Mouse (Mus musculus) thymus, postnatal 10 days (tissue): ENCODE results near the gene Kif18b.
A peak's percentile ranks its signal among the peaks of the same experiment; 100 is the strongest.

Experiments
- DNase-seq, 2 experiments: peaks; one replicate each; pipeline ENCODE4 v3.0.0; 2021; ENCODE audit warnings: low spot score in 2 of 2

The Kif18b gene

GRCm38 (mm10) chr11:102924557-102925350 lies at the start of gene Kif18b:
Gene Kif18b, minus strand, starts transcription at chr11:102925124.
- DNase-seq, result peak; percentile 90 to 92

GRCm38 (mm10) chr11:102972326-102972725 lies 47.4 kb upstream of the Kif18b start:
- DNase-seq, result no peak

GRCm38 (mm10) chr11:102971604-102972003 lies 46.7 kb upstream of the Kif18b start:
- no peak for DNase-seq

- DNase-seq, result no peak
Observed at GRCm38 (mm10) chr11:102964547-102965091, 39.7 kb upstream of the Kif18b start.

- no peak for DNase-seq
Observed at GRCm38 (mm10) chr11:102963855-102964546, 39.1 kb upstream of the Kif18b start.

- DNase-seq, result no peak
Observed at GRCm38 (mm10) chr11:102963246-102963854, 38.4 kb upstream of the Kif18b start.

- no peak for DNase-seq
Observed at GRCm38 (mm10) chr11:102962861-102963245, 37.9 kb upstream of the Kif18b start.

- DNase-seq, result no peak
Observed at GRCm38 (mm10) chr11:102961082-102961481, 36.2 kb upstream of the Kif18b start.

- DNase-seq, result no peak
Observed at GRCm38 (mm10) chr11:102958870-102959269, 33.9 kb upstream of the Kif18b start.

- DNase-seq, result no peak
Observed at GRCm38 (mm10) chr11:102958431-102958830, 33.5 kb upstream of the Kif18b start.

- DNase-seq, result no peak
Observed at GRCm38 (mm10) chr11:102957692-102958091, 32.8 kb upstream of the Kif18b start.

GRCm38 (mm10) chr11:102956962-102957614 lies 32.2 kb upstream of the Kif18b start:
- DNase-seq, result no peak

- no peak for DNase-seq
Observed at GRCm38 (mm10) chr11:102952922-102953321, 28.0 kb upstream of the Kif18b start.

GRCm38 (mm10) chr11:102948043-102948961 lies 23.4 kb upstream of the Kif18b start:
- peak in 1 of 2 experiments; percentile 7 for DNase-seq

- DNase-seq, result peak in 1 of 2 experiments; percentile 20
Observed at GRCm38 (mm10) chr11:102946992-102947343, 22.0 kb upstream of the Kif18b start.

- peak; percentile 60 to 68 for DNase-seq
Observed at GRCm38 (mm10) chr11:102946265-102946991, 21.5 kb upstream of the Kif18b start, which contains the start of gene C1ql1. Gene C1ql1, minus strand, starts transcription at chr11:102946688.

- DNase-seq, result no peak
Observed at GRCm38 (mm10) chr11:102945306-102946264, 20.7 kb upstream of the Kif18b start.

- no peak for DNase-seq
Observed at GRCm38 (mm10) chr11:102941236-102941635, 16.3 kb upstream of the Kif18b start.
